Mouse (Mus musculus) kidney, embryonic 15.5 days (tissue): ENCODE data around the gene Slc37a1. TPM values are rescaled to one million over a fixed set of nuclear protein-coding genes. Genes with fewer than 3 reads are reported as not detected.
A peak's percentile ranks its signal among the peaks of the same experiment; 100 is the strongest.
"Not testable (repeated sequence)": the region's sequence is repeated elsewhere in the genome, so short reads cannot be mapped to it uniquely, and the experiment has no call there.

Experiments
- ATAC-seq: fragments of 200-750 bp; cut with Nextera tagmentation; replicated peaks from 2 replicates; pipeline ENCODE4 v1.8.0; 2017; ENCODE audit warnings: moderate TSS enrichment; ENCODE audit not compliant: low FRiP score
- H3K27ac ChIP-seq: fragments of 300-500 bp; sonication (generic); 2 replicates; pipeline ENCODE4 v1.5.1; 2015; ENCODE audit warnings: mild to moderate bottlenecking, inconsistent platforms
- H3K27me3 ChIP-seq: fragments of 300-500 bp; sonication (generic); 2 replicates; pipeline ENCODE4 v1.6.1; 2015; ENCODE audit warnings: inconsistent platforms
- H3K36me3 ChIP-seq: fragments of 300-500 bp; sonication (generic); 2 replicates; pipeline ENCODE4 v1.6.1; 2015; ENCODE audit warnings: inconsistent platforms
- H3K4me1 ChIP-seq: fragments of 300-500 bp; sonication (generic); 2 replicates; pipeline ENCODE4 v1.6.1; 2015; ENCODE audit warnings: inconsistent platforms
- H3K4me2 ChIP-seq: fragments of 300-500 bp; sonication (generic); 2 replicates; pipeline ENCODE4 v1.6.1; 2015; ENCODE audit warnings: moderate library complexity, mild to moderate bottlenecking, inconsistent platforms
- H3K4me3 ChIP-seq: fragments of 300-500 bp; sonication (generic); replicated peaks from 2 replicates; pipeline ENCODE4 v1.5.1; 2015; ENCODE audit warnings: mild to moderate bottlenecking, inconsistent platforms
- H3K9ac ChIP-seq: fragments of 300-500 bp; sonication (generic); 2 replicates; pipeline ENCODE4 v1.6.1; 2015; ENCODE audit warnings: mild to moderate bottlenecking, inconsistent platforms
- H3K9me3 ChIP-seq: fragments of 300-500 bp; sonication (generic); replicated peaks from 2 replicates; pipeline ENCODE4 v1.6.1; 2016; ENCODE audit warnings: inconsistent platforms
- WGBS: fragments of 180-500 bp; shearing (Covaris S2); methylation state at CpG from one replicate; pipeline ENCODE4 v1.1.7; 2015; ENCODE audit warnings: mixed read lengths; 5-methylcytosine and 5-hydroxymethylcytosine counted together
- polyA plus RNA-seq: library from polyadenylated mRNA; unstranded; fragments of >200 nt; fragmentation: Nextera tagmentation; extraction: Ambion mirVana; gene quantifications from 2 replicates; pipeline ENCODE4 v1.2.1, GENCODE M21; 2015

Slc37a1 gene
- polyA plus RNA-seq, 1 experiment from 2014 or later = 3.0 TPM

DNA sequence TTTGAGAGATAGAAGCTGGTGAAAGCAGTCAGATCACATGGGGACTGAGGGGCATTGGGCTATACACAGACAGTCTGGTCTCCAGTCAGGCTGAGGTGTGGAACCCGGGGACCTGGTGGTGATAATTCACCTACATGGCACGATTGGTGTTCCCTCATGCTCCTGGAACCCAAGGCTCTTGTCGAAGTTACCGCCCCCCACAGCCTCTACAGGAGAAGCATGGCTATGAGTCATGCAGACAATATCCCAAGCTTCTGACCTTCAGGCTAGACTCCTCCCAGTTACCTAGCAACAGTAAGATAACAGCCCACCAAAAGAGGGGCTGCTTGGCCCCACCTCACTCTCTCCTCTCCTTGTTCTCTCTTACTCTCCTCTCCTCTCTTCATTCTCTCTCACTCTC, 16.3 kb upstream of the Slc37a1 start:
- no peak overlapping the region for H3K4me2 ChIP-seq
- H3K27me3 ChIP-seq = no peaks in the 10 kb centered on the region
- H3K4me3 ChIP-seq = no peak overlapping the region
- H3K4me1 ChIP-seq = peaks cover 1% of the 10 kb centered on the region
- no peaks in the 10 kb centered on the region for H3K36me3 ChIP-seq
- no peaks in the 10 kb centered on the region for H3K9me3 ChIP-seq
- WGBS = 77% methylated on average over 4 of the region's 4 CpGs
- no peak overlapping the region for H3K9ac ChIP-seq
- ATAC-seq = no peak
- H3K27ac ChIP-seq = no peak overlapping the region

DNA sequence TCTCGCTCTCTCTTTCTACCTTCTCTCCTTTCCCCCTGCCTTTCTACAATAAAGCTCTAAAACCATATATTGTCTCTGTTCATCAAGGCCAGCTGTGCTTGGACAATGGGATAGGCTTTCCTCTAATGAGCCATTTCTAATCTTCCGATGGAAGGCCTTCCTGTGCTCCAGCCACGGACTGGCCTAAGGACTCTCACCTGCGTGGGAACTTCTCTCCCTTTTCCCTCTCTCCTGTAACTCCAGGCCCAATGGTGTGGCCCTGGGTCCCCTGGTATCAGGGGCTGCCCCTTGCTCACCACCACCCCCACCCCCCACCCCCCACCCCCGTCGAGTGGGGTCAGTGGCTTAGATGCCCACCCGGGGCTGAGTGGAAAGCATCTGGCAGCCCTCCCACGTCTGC, 15.9 kb upstream of the Slc37a1 start:
- H3K4me1 ChIP-seq, H3K4me2 ChIP-seq, H3K36me3 ChIP-seq, H3K27ac ChIP-seq, H3K9ac ChIP-seq, H3K4me3 ChIP-seq, ATAC-seq, H3K27me3 ChIP-seq, H3K9me3 ChIP-seq: not testable (repeated sequence)
- 83% methylated on average over 8 of the region's 8 CpGs for WGBS

DNA sequence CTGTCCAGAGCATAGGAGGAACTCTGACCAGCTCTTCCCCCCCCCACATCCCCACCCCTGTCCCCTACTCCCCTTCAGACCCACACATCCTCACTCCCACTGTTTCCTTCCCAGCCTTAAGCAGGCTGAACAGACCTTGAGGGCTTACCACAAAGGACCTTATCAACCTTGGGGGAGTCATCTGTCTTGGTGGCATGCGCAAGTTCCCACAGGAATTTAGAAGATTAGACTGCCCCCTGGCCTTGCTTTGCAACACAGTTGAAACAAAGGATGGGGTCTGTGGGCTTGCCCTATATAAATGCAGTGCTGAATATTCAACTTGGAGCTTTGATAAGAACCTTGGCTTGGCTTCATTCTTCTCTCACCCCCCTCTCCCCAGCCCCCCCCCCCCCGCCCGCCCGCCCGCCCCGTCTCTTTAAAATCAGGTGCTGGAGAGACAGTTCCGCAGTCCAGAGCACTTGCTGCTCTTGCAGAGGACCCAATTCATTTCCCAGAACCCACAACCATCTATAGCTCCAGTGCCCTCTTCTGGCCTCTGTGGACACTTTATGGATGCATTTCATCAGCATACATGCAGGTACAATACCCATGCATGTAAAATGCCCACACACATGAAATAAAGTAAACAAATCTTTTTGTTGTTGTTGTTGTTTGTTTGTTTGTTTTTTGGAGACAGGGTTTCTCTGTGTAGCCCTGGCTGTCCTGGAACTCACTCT, 15.3 kb upstream of the Slc37a1 start:
- Histone ChIP-seq H3K4me2 (no peak overlapping the region), H3K9ac (no peak overlapping the region), H3K4me1 (peaks cover 2% of the 10 kb centered on the region; the same call in 1 of the 2 replicates), H3K27me3 (no peaks in the 10 kb centered on the region), H3K9me3 (no peaks in the 10 kb centered on the region), H3K36me3 (no peaks in the 10 kb centered on the region), H3K27ac (no peak overlapping the region), H3K4me3 (no peak overlapping the region)
- ATAC-seq = no peak
- WGBS = 72% methylated on average over 6 of the region's 7 CpGs

DNA sequence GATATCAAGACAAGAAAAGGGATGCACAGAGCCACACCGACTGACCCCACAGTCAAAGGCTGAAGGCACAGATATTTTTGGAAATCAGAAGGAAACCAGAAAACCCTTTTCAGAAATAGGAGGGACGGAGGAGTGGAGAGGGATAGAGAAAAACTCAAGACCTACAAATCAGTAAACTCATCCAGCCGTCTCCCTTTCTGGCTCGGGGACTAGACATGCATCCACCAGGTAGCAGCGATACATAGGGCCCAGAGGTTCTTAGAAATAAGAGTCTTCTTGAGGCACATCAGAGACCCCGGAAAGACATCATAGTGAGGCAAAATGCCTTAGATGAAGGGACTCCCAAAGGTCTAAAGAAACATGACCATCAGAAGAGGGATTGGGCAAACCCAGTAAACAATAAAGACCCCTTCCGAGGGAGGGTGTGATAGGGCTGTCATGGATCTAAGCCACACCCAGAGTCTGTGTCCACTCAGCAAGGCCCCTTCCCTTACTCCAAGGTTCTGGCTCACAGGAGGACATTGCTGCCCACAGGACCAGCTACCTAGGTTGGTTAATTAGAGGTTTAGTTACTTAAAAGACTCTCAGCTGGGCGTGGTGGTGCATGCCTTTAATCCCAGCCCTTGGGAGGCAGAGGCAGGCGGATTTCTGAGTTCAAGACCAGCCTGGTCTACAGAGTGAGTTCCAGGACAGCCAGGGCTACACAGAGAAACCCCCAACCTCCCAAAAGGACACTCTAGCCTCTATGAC, 14.0 kb upstream of the Slc37a1 start:
- Histone ChIP-seq H3K27me3 (no peaks in the 10 kb centered on the region), H3K4me2 (no peak overlapping the region), H3K36me3 (no peaks in the 10 kb centered on the region), H3K4me3 (no peak overlapping the region), H3K4me1 (peaks cover 14% of the 10 kb centered on the region), H3K9ac (no peak overlapping the region), H3K27ac (no peak overlapping the region), H3K9me3 (no peaks in the 10 kb centered on the region)
- no peak for ATAC-seq
- WGBS = 88% methylated on average over 9 of the region's 9 CpGs

DNA sequence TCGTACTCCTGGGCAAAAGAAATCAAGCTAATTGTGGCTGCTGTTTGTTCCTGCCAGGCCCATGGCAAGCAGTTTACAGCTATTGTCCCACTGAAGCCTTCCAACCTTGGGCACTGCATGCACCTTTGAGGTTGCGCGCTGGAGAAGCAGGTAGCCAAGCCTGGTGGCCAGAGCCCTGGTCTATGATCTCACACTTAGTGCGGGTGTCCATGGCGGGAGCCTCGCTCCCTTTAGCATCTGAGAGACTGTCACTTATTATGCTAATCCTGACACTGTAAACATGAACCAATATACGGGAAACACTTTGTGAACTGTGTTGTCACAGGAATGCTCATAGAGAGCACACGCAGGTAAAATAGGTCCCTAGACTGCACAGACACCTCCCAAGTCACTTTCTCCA, 13.0 kb upstream of the Slc37a1 start:
- Histone ChIP-seq H3K4me3 (no peak overlapping the region), H3K27ac (no peak overlapping the region), H3K36me3 (no peaks in the 10 kb centered on the region), H3K27me3 (no peaks in the 10 kb centered on the region), H3K4me2 (no peak overlapping the region), H3K9ac (no peak overlapping the region), H3K4me1 (peaks cover 17% of the 10 kb centered on the region), H3K9me3 (no peaks in the 10 kb centered on the region)
- 93% methylated on average over 8 of the region's 8 CpGs for WGBS
- no peak for ATAC-seq

DNA sequence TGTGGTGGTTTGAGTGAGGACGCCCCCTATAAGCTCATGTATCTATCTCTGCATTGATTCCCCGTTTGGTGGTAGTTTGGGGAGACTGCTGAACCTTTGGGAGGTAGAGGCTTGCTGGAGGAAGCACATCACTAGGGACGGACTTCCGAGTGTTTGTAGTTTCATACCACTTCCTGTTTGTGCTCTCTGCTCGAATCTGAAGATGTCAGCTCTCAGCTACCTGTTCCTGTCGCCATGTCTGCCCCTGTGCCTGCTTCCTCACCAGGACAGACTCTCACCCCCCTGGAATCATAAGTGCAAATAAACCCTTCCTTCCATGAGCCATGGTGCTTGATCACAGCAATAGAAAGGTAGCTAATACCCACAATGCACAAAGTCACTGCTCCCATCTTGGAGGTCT, 11.4 kb upstream of the Slc37a1 start:
- H3K4me1 ChIP-seq = peaks cover 17% of the 10 kb centered on the region
- H3K9me3 ChIP-seq = no peaks in the 10 kb centered on the region
- 75% methylated on average over 6 of the region's 6 CpGs for WGBS
- H3K4me3 ChIP-seq = no peak overlapping the region
- no peaks in the 10 kb centered on the region for H3K27me3 ChIP-seq
- H3K36me3 ChIP-seq = no peaks in the 10 kb centered on the region
- no peak overlapping the region for H3K27ac ChIP-seq
- ATAC-seq = no peak
- no peak overlapping the region for H3K9ac ChIP-seq
- no peak overlapping the region for H3K4me2 ChIP-seq

DNA sequence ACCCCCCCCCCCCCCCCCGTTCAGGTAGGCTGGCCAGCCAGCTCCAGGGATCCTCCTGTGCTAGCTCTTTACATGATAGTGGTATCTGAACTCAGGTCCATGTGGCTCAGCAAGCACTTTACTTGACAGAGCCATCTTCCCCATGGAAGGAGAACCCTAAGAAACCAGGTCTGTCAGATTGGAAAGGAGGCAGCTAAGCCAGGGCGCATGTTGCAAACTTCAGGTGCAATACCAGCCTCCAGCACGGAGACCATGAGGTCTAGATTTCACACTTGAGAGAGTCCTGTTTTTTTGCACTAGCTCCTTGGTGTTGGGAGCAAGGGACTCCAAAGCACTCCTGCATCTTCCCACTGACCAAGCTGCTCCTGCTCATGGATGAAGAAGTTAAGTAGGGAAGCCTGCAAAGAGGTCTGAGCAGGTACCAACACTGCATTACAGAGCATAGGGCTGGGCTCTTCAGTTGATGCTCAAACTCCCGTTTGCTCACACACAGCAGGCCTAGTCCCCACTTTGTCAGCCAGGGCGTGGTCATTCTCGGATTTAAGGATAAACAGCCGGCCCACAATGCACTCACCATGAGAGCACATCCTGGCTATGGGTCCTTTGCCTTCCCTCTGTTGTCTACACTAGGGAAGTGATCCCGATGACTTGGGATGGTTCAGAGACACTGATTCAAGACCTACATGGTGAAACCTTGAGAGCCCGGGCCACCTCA, 10.2 kb upstream of the Slc37a1 start:
- WGBS = 23% methylated on average over 9 of the region's 9 CpGs
- H3K4me2 ChIP-seq = peak overlapping the region; percentile 79

DNA sequence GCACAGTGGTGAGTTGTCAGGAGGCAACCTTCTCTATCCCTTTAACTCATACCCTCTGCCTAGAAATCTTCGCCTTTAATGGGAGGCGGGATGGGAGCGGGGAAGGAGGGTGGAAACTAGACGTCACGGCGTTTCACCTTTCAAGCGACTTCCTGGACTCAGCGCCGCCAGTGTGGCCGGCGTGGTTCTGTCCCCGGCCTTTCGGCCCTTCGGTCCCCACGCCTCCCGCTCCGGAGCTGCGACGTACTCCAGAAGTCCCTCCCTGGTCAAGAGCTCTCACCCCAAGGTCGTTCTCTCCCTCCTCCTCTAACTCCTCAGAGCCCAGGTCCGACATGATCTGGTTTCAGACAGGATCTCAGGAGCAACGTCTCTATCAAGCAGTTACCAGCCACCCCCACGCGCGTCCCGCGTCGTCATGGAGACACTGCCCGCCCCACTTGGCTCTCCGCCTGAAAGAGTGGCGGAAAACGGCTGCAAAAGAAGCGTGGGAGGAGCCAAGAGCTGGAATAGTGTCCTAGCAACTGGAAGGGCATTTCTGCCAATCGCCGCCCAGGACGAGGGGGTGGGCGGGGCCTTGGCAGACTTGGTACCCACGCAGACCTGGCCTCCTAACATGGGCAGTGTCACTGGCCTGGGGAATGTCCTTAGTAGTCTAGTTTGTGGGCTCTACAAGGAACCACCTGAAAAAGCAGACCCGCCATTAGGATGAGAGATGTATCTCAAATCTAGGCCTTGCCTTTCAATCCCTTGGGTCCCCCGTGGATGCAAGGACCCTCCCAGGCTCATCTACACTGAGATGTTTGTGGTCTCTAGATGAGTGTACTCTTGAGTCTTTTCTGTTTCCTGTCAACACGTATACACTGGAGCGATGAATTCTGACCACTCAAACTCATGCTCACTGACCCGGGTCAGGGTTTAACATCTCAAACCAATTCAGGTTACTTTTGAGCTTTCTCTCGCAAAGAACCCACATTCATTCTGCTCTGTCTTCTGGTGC, 9.4 kb upstream of the Slc37a1 start, which contains the start of gene Rsph1:
Gene Rsph1 (minus strand): TSS at position 462 of the 997 bp plus-strand sequence.
- 0 out of 2 replicates have a peak within 1 kb of the TSS, but pooled peaks have one; percentile 1 for H3K27ac ChIP-seq
- WGBS = 9% methylated on average over 44 of the region's 44 CpGs

More for the DNA sequence above, 10.2 kb upstream of the Slc37a1 start:
- peaks cover 17% of the 10 kb centered on the region for H3K4me1 ChIP-seq
- peak overlapping the region; percentile 53 for H3K4me3 ChIP-seq
- H3K27ac ChIP-seq = 0 out of 2 replicates have a peak overlapping the region, but pooled peaks have one; percentile 1
- H3K9me3 ChIP-seq = no peaks in the 10 kb centered on the region
- H3K9ac ChIP-seq = peak overlapping the region; percentile 19; the same call in 1 of the 2 replicates
- H3K36me3 ChIP-seq = no peaks in the 10 kb centered on the region
- H3K27me3 ChIP-seq = no peaks in the 10 kb centered on the region
- ATAC-seq = no peak

DNA sequence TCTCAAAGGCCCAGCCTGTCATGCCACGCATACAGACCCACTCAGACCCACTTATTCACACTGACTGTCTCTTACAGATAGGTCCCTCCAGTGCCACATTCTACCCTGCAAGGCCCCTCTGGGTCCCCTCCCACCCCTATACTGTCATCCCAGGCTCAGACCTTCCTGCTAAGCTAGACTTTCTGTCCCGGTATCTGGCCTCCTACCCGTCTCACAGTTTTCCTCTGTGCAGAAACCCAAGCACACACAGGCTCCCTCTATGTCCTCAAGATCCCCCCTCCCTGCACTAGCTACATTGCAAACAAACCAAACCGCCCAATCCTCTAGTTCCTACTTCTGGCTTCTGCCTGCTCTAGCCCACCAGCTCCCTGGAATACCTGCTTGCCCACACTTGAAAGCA, 8.7 kb upstream of the Slc37a1 start:
- ATAC-seq = peak; percentile 24; the same call in 1 of the 2 replicates
- Histone ChIP-seq H3K4me3 (no peak overlapping the region), H3K27ac (no peak overlapping the region), H3K4me2 (no peak overlapping the region), H3K4me1 (peaks cover 17% of the 10 kb centered on the region), H3K9ac (no peak overlapping the region), H3K36me3 (no peaks in the 10 kb centered on the region), H3K27me3 (no peaks in the 10 kb centered on the region), H3K9me3 (no peaks in the 10 kb centered on the region)
- WGBS = 69% methylated on average over 4 of the region's 4 CpGs

More for the DNA sequence above, 9.4 kb upstream of the Slc37a1 start, which contains the start of gene Rsph1:
- Histone ChIP-seq H3K4me3 (peak within 1 kb of the TSS; percentile 53), H3K27me3 (no peaks in the 10 kb centered on the region), H3K36me3 (no peaks in the 10 kb centered on the region), H3K9me3 (no peaks in the 10 kb centered on the region), H3K9ac (peak within 1 kb of the TSS; percentile 19; the same call in 1 of the 2 replicates), H3K4me2 (peak within 1 kb of the TSS; percentile 79), H3K4me1 (peaks cover 17% of the 10 kb centered on the region)
- ATAC-seq = peak; percentile 91

DNA sequence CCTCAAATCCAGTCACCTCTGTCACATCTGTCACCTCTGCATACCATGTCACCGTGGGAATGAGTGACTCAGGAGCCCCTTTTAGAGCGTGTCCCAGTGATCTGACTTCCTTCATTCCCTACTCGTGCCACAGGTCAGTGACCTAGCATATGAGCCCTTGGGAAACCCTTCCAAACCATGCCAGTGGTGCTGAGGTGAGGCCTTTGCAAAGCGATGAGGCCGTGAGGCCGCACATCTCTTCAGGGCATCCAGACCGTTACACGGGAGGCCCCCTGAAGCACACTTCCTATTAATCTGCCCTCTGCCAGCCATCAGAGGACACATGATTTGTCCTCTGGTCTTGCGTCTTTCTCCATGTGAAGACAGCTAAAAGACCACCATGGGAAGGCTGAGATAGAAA, 7.1 kb upstream of the Slc37a1 start:
- Histone ChIP-seq H3K9ac (no peak overlapping the region), H3K4me1 (peaks cover 17% of the 10 kb centered on the region), H3K4me3 (no peak overlapping the region), H3K4me2 (no peak overlapping the region), H3K9me3 (no peaks in the 10 kb centered on the region), H3K27me3 (no peaks in the 10 kb centered on the region), H3K27ac (no peak overlapping the region), H3K36me3 (no peaks in the 10 kb centered on the region)
- ATAC-seq = no peak
- whole genome bisulfite sequencing = 64% methylated on average over 9 of the region's 9 CpGs

DNA sequence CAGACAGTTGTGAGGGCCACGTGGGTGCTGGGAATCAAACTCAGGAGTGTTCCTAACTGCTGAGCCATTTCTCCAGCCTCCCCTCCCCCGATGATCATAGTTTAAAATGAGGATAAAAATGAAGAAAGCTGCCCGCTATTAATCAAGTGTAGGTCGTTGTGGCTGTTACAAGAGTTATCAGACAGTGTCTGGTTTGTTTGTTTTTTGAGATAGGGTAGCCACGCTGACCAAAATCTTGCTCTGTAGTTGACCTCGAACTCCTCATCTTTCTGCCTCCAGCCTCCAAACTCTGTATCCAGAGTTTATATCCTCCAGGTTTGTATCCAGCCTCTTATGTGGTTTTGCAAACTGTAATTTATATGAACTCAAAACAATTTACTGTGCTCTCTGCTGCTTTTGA, 6.3 kb upstream of the Slc37a1 start:
- no peak for ATAC-seq
- Histone ChIP-seq H3K9ac (no peak overlapping the region), H3K4me2 (no peak overlapping the region), H3K9me3 (no peaks in the 10 kb centered on the region), H3K27ac (no peak overlapping the region), H3K4me3 (no peak overlapping the region), H3K27me3 (no peaks in the 10 kb centered on the region), H3K36me3 (no peaks in the 10 kb centered on the region), H3K4me1 (peaks cover 17% of the 10 kb centered on the region)
- WGBS = 52% methylated on average over 6 of the region's 6 CpGs
